Mouse (Mus musculus): ENCODE data around the gene Pfkfb2. TPM values are rescaled to one million over a fixed set of nuclear protein-coding genes. Genes with fewer than 3 reads are reported as not detected.
A peak's percentile ranks its signal among the peaks of the same experiment; 100 is the strongest.

The Pfkfb2 gene
- polyA plus RNA-seq, 1 experiment from 2014 or later: 16.1 TPM

DNA sequence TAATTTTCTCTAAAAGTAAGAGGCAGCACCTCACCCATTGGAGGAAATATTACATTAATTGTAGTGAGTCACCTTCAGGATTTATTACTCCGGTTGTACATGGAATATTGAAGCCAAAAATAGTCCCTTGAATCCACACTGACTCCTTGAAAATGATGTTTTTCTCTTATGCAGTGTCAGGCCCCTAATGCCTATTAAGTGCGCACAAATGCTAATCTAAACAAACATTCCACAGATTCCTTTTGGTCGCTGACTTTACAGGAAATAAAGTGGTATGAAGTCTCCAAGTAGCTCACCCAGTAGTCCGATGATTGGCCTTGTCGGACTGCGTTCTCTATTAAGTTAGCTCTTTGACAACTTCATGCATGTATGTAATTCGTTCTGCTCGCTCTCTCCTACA, 5.8 kb upstream of the Pfkfb2 start:
- Histone ChIP-seq H3K27me3 (no peaks in the 10 kb centered on the region), H3K9me3 (no peaks in the 10 kb centered on the region), H3K4me3 (no peak overlapping the region), H3K36me3 (no peaks in the 10 kb centered on the region), H3K4me1 (peaks cover 8% of the 10 kb centered on the region), H3K4me2 (replicated peaks) (no peak overlapping the region), H3K27ac (replicated peaks) (no peak overlapping the region), H3K9ac (replicated peaks) (no peak overlapping the region)
- 75% methylated on average over 8 of the region's 8 CpGs for WGBS
- ATAC-seq (ENCODE audit: low FRiP score, low read depth): no peak

DNA sequence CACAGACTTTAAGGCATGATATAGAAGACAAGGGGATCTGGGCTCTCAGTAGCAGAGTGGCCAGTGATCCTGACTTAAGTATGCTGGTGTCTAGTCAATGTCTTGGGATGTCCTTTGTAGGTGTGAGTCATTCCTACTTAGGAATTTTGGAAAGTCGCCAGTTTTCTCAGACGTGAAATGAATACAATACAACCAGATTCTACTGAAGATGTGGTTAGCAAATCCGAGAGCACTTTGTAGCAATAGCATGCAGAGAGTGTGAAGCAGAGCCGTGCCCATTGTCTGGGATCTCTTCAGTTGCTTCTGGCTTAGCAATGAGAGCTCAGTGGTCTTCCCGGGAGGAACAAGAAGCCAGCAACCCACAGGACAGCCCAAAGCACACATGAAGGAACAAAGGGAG, 5.4 kb upstream of the Pfkfb2 start:
- Histone ChIP-seq H3K9me3 (no peaks in the 10 kb centered on the region), H3K4me3 (no peak overlapping the region), H3K4me2 (replicated peaks) (no peak overlapping the region), H3K36me3 (no peaks in the 10 kb centered on the region), H3K27ac (replicated peaks) (no peak overlapping the region), H3K27me3 (no peaks in the 10 kb centered on the region), H3K9ac (replicated peaks) (no peak overlapping the region), H3K4me1 (peaks cover 8% of the 10 kb centered on the region)
- 53% methylated on average over 5 of the region's 5 CpGs for WGBS
- ATAC-seq (ENCODE audit: low FRiP score, low read depth): no peak

GRCm38 (mm10) chr1:130733671-130734070, 4.6 kb upstream of the Pfkfb2 start:
- 96% methylated on average over 4 of the region's 4 CpGs for WGBS
- Histone ChIP-seq H3K4me2 (replicated peaks) (no peak overlapping the region), H3K4me1 (peaks cover 8% of the 10 kb centered on the region), H3K36me3 (no peaks in the 10 kb centered on the region), H3K9me3 (no peaks in the 10 kb centered on the region), H3K4me3 (no peak overlapping the region), H3K27me3 (no peaks in the 10 kb centered on the region), H3K9ac (replicated peaks) (no peak overlapping the region), H3K27ac (replicated peaks) (no peak overlapping the region)
- ATAC-seq (ENCODE audit: low FRiP score, low read depth): no peak

GRCm38 (mm10) chr1:130732706-130733658, 3.9 kb upstream of the Pfkfb2 start:
- H3K9me3 ChIP-seq: no peaks in the 10 kb centered on the region
- WGBS: 89% methylated on average over 13 of the region's 13 CpGs
- H3K4me3 ChIP-seq: no peak overlapping the region
- H3K36me3 ChIP-seq: no peaks in the 10 kb centered on the region
- no peak for ATAC-seq (ENCODE audit: low FRiP score, low read depth)
- H3K4me2 ChIP-seq (replicated peaks): no peak overlapping the region
- no peak overlapping the region for H3K9ac ChIP-seq (replicated peaks)
- no peak overlapping the region for H3K27ac ChIP-seq (replicated peaks)
- H3K4me1 ChIP-seq: peaks cover 8% of the 10 kb centered on the region
- H3K27me3 ChIP-seq: no peaks in the 10 kb centered on the region

DNA sequence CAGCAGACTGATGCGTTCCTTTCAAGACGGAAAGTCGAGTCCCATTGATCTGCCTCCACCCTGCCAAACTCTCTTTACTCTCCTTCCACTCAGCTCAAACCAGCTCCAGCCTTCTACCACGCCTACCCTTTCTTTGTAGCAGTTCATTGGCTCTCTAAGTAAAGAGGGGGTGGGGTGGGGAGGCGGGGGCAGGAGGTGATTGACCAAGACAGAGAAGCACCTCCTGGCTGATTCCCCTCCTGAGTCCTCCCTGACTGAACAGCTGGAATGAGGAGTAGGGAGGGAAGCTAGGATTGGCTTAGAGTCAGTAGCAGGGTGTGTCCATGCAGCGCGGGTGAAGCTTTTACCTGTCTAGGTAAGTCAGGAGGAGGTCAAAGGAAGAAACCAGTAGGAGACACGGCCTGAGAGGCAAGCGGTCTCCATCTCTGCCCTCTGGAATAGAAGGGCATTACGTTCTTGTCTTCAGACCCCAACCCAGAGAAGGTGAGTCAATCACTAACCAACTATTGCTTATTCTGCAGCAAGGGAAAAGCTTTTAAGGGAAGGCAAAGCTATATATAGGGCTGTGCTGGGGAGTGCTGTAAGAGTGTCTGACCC, 2.8 kb upstream of the Pfkfb2 start, which contains the start of gene AA986860:
Gene AA986860 (plus strand): TSS at position 236 of the 597 bp plus-strand sequence.
- no peak within 1 kb of the TSS for H3K4me3 ChIP-seq
- H3K9ac ChIP-seq (replicated peaks): no peak within 1 kb of the TSS
- no peaks in the 10 kb centered on the region for H3K27me3 ChIP-seq
- no peaks in the 10 kb centered on the region for H3K36me3 ChIP-seq
- 7% methylated on average over 10 of the region's 10 CpGs for WGBS
- H3K9me3 ChIP-seq: no peaks in the 10 kb centered on the region
- H3K4me1 ChIP-seq: peaks cover 8% of the 10 kb centered on the region
- no peak within 1 kb of the TSS for H3K27ac ChIP-seq (replicated peaks)
- H3K4me2 ChIP-seq (replicated peaks): peak within 1 kb of the TSS; percentile 22; the same call in 1 of the 2 replicates
- peak; percentile 70; the same call in 1 of the 2 replicates for ATAC-seq (ENCODE audit: low FRiP score, low read depth)

DNA sequence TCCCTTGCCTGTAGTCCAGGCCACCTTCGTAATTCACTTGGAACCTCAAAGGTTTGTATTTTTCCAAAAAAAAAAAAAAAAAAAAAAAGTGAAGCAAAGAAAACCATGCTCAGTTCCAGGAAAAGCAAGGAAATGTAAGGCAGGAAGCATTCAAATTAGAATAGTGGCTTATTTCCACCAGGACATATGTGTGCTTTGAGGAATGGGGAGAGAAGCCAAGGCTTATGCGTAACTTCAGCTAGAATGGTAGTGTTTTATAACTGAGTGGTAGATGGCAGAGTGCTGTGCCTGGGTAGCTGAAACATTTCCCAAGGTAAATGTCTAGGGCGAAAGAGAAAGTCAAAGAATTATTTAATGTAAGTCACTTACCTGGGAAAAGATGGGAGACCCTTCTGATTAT, 345 bp downstream of the Pfkfb2 start:
- no peak for ATAC-seq (ENCODE audit: low FRiP score, low read depth)
- Histone ChIP-seq H3K27ac (replicated peaks) (no peak overlapping the region), H3K4me3 (no peak overlapping the region), H3K4me2 (replicated peaks) (no peak overlapping the region), H3K4me1 (peaks cover 8% of the 10 kb centered on the region), H3K9ac (replicated peaks) (no peak overlapping the region), H3K27me3 (no peaks in the 10 kb centered on the region), H3K9me3 (no peaks in the 10 kb centered on the region), H3K36me3 (no peaks in the 10 kb centered on the region)
- 91% methylated on average over 3 of the region's 3 CpGs for WGBS

- no peak overlapping the region for H3K27ac ChIP-seq (replicated peaks)
- no peak overlapping the region for H3K4me2 ChIP-seq (replicated peaks)
- no peak for ATAC-seq (ENCODE audit: low FRiP score, low read depth)
- no peaks in the 10 kb centered on the region for H3K9me3 ChIP-seq
- no peak overlapping the region for H3K9ac ChIP-seq (replicated peaks)
- H3K4me1 ChIP-seq: peaks cover 8% of the 10 kb centered on the region
- WGBS: 68% methylated on average over 1 of the region's 1 CpGs
- H3K36me3 ChIP-seq: no peaks in the 10 kb centered on the region
- H3K27me3 ChIP-seq: no peaks in the 10 kb centered on the region
- H3K4me3 ChIP-seq: no peak overlapping the region
These were observed 983 bp downstream of the Pfkfb2 start for GRCm38 (mm10) chr1:130728070-130728469.

GRCm38 (mm10) chr1:130726396-130726795, 2.7 kb downstream of the Pfkfb2 start:
- H3K27me3 ChIP-seq: no peaks in the 10 kb centered on the region
- H3K9ac ChIP-seq (replicated peaks): no peak overlapping the region
- H3K4me2 ChIP-seq (replicated peaks): no peak overlapping the region
- no peak overlapping the region for H3K4me3 ChIP-seq
- no peak for ATAC-seq (ENCODE audit: low FRiP score, low read depth)
- H3K4me1 ChIP-seq: peaks cover under 1% of the 10 kb centered on the region; the same call in 1 of the 2 replicates
- H3K9me3 ChIP-seq: no peaks in the 10 kb centered on the region
- 71% methylated on average over 2 of the region's 2 CpGs for WGBS
- no peaks in the 10 kb centered on the region for H3K36me3 ChIP-seq
- H3K27ac ChIP-seq (replicated peaks): no peak overlapping the region

- Histone ChIP-seq H3K9me3 (no peaks in the 10 kb centered on the region), H3K27ac (replicated peaks) (no peak overlapping the region), H3K9ac (replicated peaks) (no peak overlapping the region), H3K4me2 (replicated peaks) (no peak overlapping the region), H3K4me3 (no peak overlapping the region), H3K27me3 (no peaks in the 10 kb centered on the region), H3K36me3 (no peaks in the 10 kb centered on the region), H3K4me1 (peaks cover 3% of the 10 kb centered on the region)
- 95% methylated on average over 5 of the region's 5 CpGs for WGBS
- ATAC-seq (ENCODE audit: low FRiP score, low read depth): no peak
These were observed 4.8 kb downstream of the Pfkfb2 start for GRCm38 (mm10) chr1:130724206-130724605.

DNA sequence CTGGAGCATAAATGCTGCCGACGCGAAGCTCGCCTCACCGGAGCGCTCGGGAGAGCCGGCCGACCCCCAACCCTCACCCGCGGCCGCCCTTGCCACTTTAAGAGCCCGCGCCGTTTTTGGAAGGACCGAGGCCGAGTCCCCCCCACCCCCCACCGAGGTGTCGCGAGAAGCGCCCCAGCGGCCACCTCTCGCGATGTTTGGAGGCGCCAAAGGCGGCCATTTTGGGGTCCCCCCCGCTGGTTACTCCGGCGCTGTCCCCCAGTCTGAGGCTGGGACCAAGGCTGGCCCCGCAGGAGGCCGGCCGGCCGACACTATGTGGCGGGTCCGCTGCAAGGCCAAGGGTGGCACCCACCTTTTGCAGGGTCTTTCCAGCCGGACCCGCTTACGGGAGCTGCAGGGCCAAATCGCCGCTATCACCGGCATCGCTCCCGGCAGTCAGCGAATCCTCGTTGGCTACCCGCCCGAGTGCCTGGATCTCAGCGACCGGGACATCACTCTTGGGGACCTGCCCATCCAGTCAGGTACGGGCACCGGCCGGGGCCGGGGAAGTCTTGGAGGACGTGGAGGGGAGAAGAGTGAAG, 11.7 kb downstream of the Pfkfb2 start, which contains the start of gene Yod1:
Gene Yod1 (plus strand): TSS at position 37 of the 581 bp plus-strand sequence.
- H3K9me3 ChIP-seq: no peaks in the 10 kb centered on the region
- 0 out of 2 replicates have a peak, but pooled peaks cover 3% of the 10 kb centered on the region for H3K36me3 ChIP-seq
- H3K4me3 ChIP-seq: peak within 1 kb of the TSS; percentile 87
- H3K27ac ChIP-seq (replicated peaks): peak within 1 kb of the TSS; percentile 84
- H3K9ac ChIP-seq (replicated peaks): peak within 1 kb of the TSS; percentile 92
- H3K27me3 ChIP-seq: no peaks in the 10 kb centered on the region
- peak within 1 kb of the TSS; percentile 91 for H3K4me2 ChIP-seq (replicated peaks)
- WGBS: under 1% methylated on average over 51 of the region's 54 CpGs
- peaks cover 21% of the 10 kb centered on the region for H3K4me1 ChIP-seq
- ATAC-seq (ENCODE audit: low FRiP score, low read depth): peak; percentile 73

- no peaks in the 10 kb centered on the region for H3K9me3 ChIP-seq
- ATAC-seq (ENCODE audit: low FRiP score, low read depth): peak; percentile 21
- H3K9ac ChIP-seq (replicated peaks): peak overlapping the region; percentile 92
- peaks cover 21% of the 10 kb centered on the region for H3K4me1 ChIP-seq
- under 1% methylated on average over 42 of the region's 42 CpGs for WGBS
- H3K36me3 ChIP-seq: 0 out of 2 replicates have a peak, but pooled peaks cover 3% of the 10 kb centered on the region
- H3K4me3 ChIP-seq: peak overlapping the region; percentile 87
- H3K4me2 ChIP-seq (replicated peaks): peak overlapping the region; percentile 91
- no peaks in the 10 kb centered on the region for H3K27me3 ChIP-seq
- peak overlapping the region; percentile 84 for H3K27ac ChIP-seq (replicated peaks)
These were observed 12.4 kb downstream of the Pfkfb2 start for GRCm38 (mm10) chr1:130716513-130717290.
